Mouse (Mus musculus) heart, postnatal 0 days (tissue): ENCODE data around the gene Elmsan1.

ENCODE experiments used
- CTCF ChIP-seq: IDR thresholded peaks from 2 replicates; pipeline ENCODE4 v1.5.1; 2016; ENCODE audit warnings: antibody characterized with exemption, control low read depth, low read depth
- EP300 ChIP-seq: IDR thresholded peaks from 2 replicates; pipeline ENCODE4 v1.6.1; 2016; ENCODE audit warnings: antibody characterized with exemption, low read depth

DNA sequence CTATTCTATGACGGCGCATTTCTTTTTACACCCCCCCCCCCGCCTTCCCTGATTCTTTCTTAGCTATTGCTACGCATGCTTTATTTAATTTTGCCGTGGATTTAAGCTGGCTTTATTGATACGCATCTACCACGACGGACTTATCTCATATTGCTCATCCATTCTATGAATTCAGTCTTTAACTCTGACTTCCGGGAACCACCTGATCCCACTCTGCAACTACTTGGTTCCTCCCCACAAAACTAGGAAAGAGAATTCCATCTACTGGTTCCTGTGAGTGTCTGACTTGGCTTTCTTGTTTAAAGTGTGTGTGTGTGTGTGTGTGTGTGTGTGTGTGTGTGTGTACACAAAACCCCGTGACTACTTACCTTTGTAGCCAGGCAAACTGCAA is 70.1 kb downstream of the Elmsan1 start:
- no peak for TF ChIP-seq CTCF
- TF ChIP-seq EP300 = no peak
